Mouse (Mus musculus) heart, embryonic 12.5 days (tissue): ENCODE results near the gene Synj1. TPM values are rescaled to one million over a fixed set of nuclear protein-coding genes. Genes with fewer than 3 reads are reported as not detected.
A peak's percentile ranks its signal among the peaks of the same experiment; 100 is the strongest.

Experiments
- ATAC-seq: fragments of 200-750 bp; cut with Nextera tagmentation; 2 replicates; pipeline ENCODE4 v1.8.0; 2017; ENCODE audit warnings: moderate TSS enrichment, moderate library complexity; ENCODE audit not compliant: insufficient number of reproducible peaks, low FRiP score
- H3K27ac ChIP-seq: fragments of 300-500 bp; sonication (generic); 2 replicates; pipeline ENCODE4 v1.5.1; 2016; ENCODE audit warnings: mild to moderate bottlenecking, moderate library complexity; ENCODE audit not compliant: poor library complexity, severe bottlenecking
- H3K27me3 ChIP-seq: fragments of 300-500 bp; sonication (generic); replicated peaks from 2 replicates; pipeline ENCODE4 v1.6.1; 2016; ENCODE audit warnings: mild to moderate bottlenecking, moderate library complexity
- H3K36me3 ChIP-seq: fragments of 300-500 bp; sonication (generic); 2 replicates; pipeline ENCODE4 v1.6.1; 2016; ENCODE audit warnings: mild to moderate bottlenecking, moderate library complexity
- H3K4me1 ChIP-seq: fragments of 300-500 bp; sonication (generic); replicated peaks from 2 replicates; pipeline ENCODE4 v1.6.1; 2016; ENCODE audit warnings: mild to moderate bottlenecking
- H3K4me2 ChIP-seq: fragments of 300-500 bp; sonication (generic); 2 replicates; pipeline ENCODE4 v1.6.1; 2016; ENCODE audit warnings: mild to moderate bottlenecking, moderate library complexity
- H3K4me3 ChIP-seq: fragments of 300-500 bp; sonication (generic); 2 replicates; pipeline ENCODE4 v1.5.1; 2016; ENCODE audit warnings: mild to moderate bottlenecking
- H3K9ac ChIP-seq: fragments of 300-500 bp; sonication (generic); 2 replicates; pipeline ENCODE4 v1.6.1; 2016; ENCODE audit warnings: mild to moderate bottlenecking, moderate library complexity
- H3K9me3 ChIP-seq: fragments of 300-500 bp; sonication (generic); replicated peaks from 2 replicates; pipeline ENCODE4 v1.6.1; 2016; ENCODE audit warnings: mild to moderate bottlenecking, moderate library complexity
- WGBS: fragments of 180-500 bp; shearing (Covaris S2); methylation state at CpG from one replicate; pipeline ENCODE4 v1.1.7; 2016; 5-methylcytosine and 5-hydroxymethylcytosine counted together
- polyA plus RNA-seq: library from polyadenylated mRNA; unstranded; fragments of >200 nt; fragmentation: Nextera tagmentation; extraction: Ambion mirVana; gene quantifications from 2 replicates; pipeline ENCODE4 v1.2.1, GENCODE M21; 2016

Gene Synj1
- polyA plus RNA-seq, 1 experiment from 2014 or later: 18.3 TPM

GRCm38 (mm10) chr16:90941246-90941645, 69.9 kb downstream of the Synj1 start:
- H3K9me3 ChIP-seq: no peaks in the 10 kb centered on the region
- 84% methylated on average over 7 of the region's 7 CpGs for WGBS
- H3K36me3 ChIP-seq: peaks cover 57% of the 10 kb centered on the region
- H3K4me2 ChIP-seq: no peak overlapping the region
- ATAC-seq: no peak
- no peak overlapping the region for H3K9ac ChIP-seq
- H3K4me1 ChIP-seq: no peaks in the 10 kb centered on the region
- H3K4me3 ChIP-seq: no peak overlapping the region
- no peak overlapping the region for H3K27ac ChIP-seq
- H3K27me3 ChIP-seq: no peaks in the 10 kb centered on the region

GRCm38 (mm10) chr16:90934687-90935328, 76.3 kb downstream of the Synj1 start, which contains the start of gene Cfap298:
TSS of gene Cfap298 (minus strand) at chr16:90935114.
- peak within 1 kb of the TSS; percentile 84 for H3K9ac ChIP-seq
- no peaks in the 10 kb centered on the region for H3K27me3 ChIP-seq
- H3K36me3 ChIP-seq: peaks cover 25% of the 10 kb centered on the region
- H3K4me3 ChIP-seq: peak within 1 kb of the TSS; percentile 74
- peaks cover 5% of the 10 kb centered on the region for H3K4me1 ChIP-seq
- peak within 1 kb of the TSS; percentile 85 for H3K4me2 ChIP-seq
- peak within 1 kb of the TSS; percentile 69 for H3K27ac ChIP-seq
- no peaks in the 10 kb centered on the region for H3K9me3 ChIP-seq
- ATAC-seq: peak; percentile 94
- under 1% methylated on average over 56 of the region's 56 CpGs for WGBS

- Histone ChIP-seq H3K4me1 (peaks cover 5% of the 10 kb centered on the region), H3K4me2 (peak overlapping the region; percentile 85), H3K27me3 (no peaks in the 10 kb centered on the region), H3K9ac (peak overlapping the region; percentile 84), H3K9me3 (no peaks in the 10 kb centered on the region), H3K4me3 (peak overlapping the region; percentile 74), H3K27ac (peak overlapping the region; percentile 69), H3K36me3 (peaks cover 30% of the 10 kb centered on the region)
- under 1% methylated on average over 38 of the region's 38 CpGs for WGBS
- peak; percentile 60 for ATAC-seq
These were observed 76.9 kb downstream of the Synj1 start for GRCm38 (mm10) chr16:90934193-90934686.

GRCm38 (mm10) chr16:90933534-90934176, 77.5 kb downstream of the Synj1 start:
- H3K4me2 ChIP-seq: peak overlapping the region; percentile 85
- H3K4me1 ChIP-seq: peaks cover 5% of the 10 kb centered on the region
- H3K36me3 ChIP-seq: peaks cover 34% of the 10 kb centered on the region
- H3K27ac ChIP-seq: peak overlapping the region; percentile 69
- peak overlapping the region; percentile 84 for H3K9ac ChIP-seq
- ATAC-seq: no peak
- peak overlapping the region; percentile 74 for H3K4me3 ChIP-seq
- H3K9me3 ChIP-seq: no peaks in the 10 kb centered on the region
- WGBS: 22% methylated on average over 13 of the region's 13 CpGs
- no peaks in the 10 kb centered on the region for H3K27me3 ChIP-seq

- Histone ChIP-seq H3K9ac (no peak overlapping the region), H3K27me3 (0 out of 2 replicates have a peak, but pooled peaks cover 7% of the 10 kb centered on the region), H3K4me3 (no peak overlapping the region), H3K27ac (no peak overlapping the region), H3K9me3 (no peaks in the 10 kb centered on the region), H3K4me2 (no peak overlapping the region), H3K36me3 (peaks cover 40% of the 10 kb centered on the region), H3K4me1 (peaks cover 10% of the 10 kb centered on the region)
- WGBS: 88% methylated on average over 4 of the region's 4 CpGs
- ATAC-seq: no peak
These were observed 83.7 kb downstream of the Synj1 start for GRCm38 (mm10) chr16:90927446-90927845.

GRCm38 (mm10) chr16:90925461-90925860, 85.6 kb downstream of the Synj1 start:
- no peak overlapping the region for H3K4me2 ChIP-seq
- H3K27ac ChIP-seq: no peak overlapping the region
- no peak overlapping the region for H3K4me3 ChIP-seq
- peak; percentile 19; the same call in 1 of the 2 replicates for ATAC-seq
- no peak overlapping the region for H3K9ac ChIP-seq
- H3K4me1 ChIP-seq: peaks cover 16% of the 10 kb centered on the region
- 22% methylated on average over 5 of the region's 5 CpGs for WGBS
- H3K9me3 ChIP-seq: no peaks in the 10 kb centered on the region
- H3K27me3 ChIP-seq: 0 out of 2 replicates have a peak, but pooled peaks cover 7% of the 10 kb centered on the region
- H3K36me3 ChIP-seq: peaks cover 37% of the 10 kb centered on the region

- no peak overlapping the region for H3K4me3 ChIP-seq
- peaks cover 16% of the 10 kb centered on the region for H3K4me1 ChIP-seq
- H3K27me3 ChIP-seq: 0 out of 2 replicates have a peak, but pooled peaks cover 7% of the 10 kb centered on the region
- H3K9me3 ChIP-seq: no peaks in the 10 kb centered on the region
- ATAC-seq: peak; percentile 49; the same call in 1 of the 2 replicates
- H3K27ac ChIP-seq: no peak overlapping the region
- 76% methylated on average over 13 of the region's 13 CpGs for WGBS
- peaks cover 31% of the 10 kb centered on the region for H3K36me3 ChIP-seq
- no peak overlapping the region for H3K4me2 ChIP-seq
- H3K9ac ChIP-seq: no peak overlapping the region
These were observed 86.3 kb downstream of the Synj1 start for GRCm38 (mm10) chr16:90924606-90925370.

- peak; percentile 70 for ATAC-seq
- H3K4me2 ChIP-seq: 0 out of 2 replicates have a peak overlapping the region, but pooled peaks have one; percentile 12
- peaks cover 16% of the 10 kb centered on the region for H3K4me1 ChIP-seq
- H3K9ac ChIP-seq: no peak overlapping the region
- peaks cover 8% of the 10 kb centered on the region for H3K36me3 ChIP-seq
- H3K9me3 ChIP-seq: peaks cover 5% of the 10 kb centered on the region; the same call in 1 of the 2 replicates
- peak overlapping the region; percentile 18; the same call in 1 of the 2 replicates for H3K27ac ChIP-seq
- 24% methylated on average over 10 of the region's 10 CpGs for WGBS
- H3K4me3 ChIP-seq: no peak overlapping the region
- H3K27me3 ChIP-seq: 0 out of 2 replicates have a peak, but pooled peaks cover 7% of the 10 kb centered on the region
These were observed 89.5 kb downstream of the Synj1 start for GRCm38 (mm10) chr16:90921471-90922159.

- no peak for ATAC-seq
- Histone ChIP-seq H3K4me1 (peaks cover 9% of the 10 kb centered on the region), H3K27ac (no peak overlapping the region), H3K9ac (no peak overlapping the region), H3K4me3 (no peak overlapping the region), H3K36me3 (no peaks in the 10 kb centered on the region), H3K9me3 (peaks cover 5% of the 10 kb centered on the region; the same call in 1 of the 2 replicates), H3K4me2 (no peak overlapping the region), H3K27me3 (no peaks in the 10 kb centered on the region)
- 81% methylated on average over 8 of the region's 8 CpGs for WGBS
These were observed 94.0 kb downstream of the Synj1 start for GRCm38 (mm10) chr16:90917156-90917555.

GRCm38 (mm10) chr16:90916040-90916481, 95.0 kb downstream of the Synj1 start:
- Histone ChIP-seq H3K27ac (0 out of 2 replicates have a peak overlapping the region, but pooled peaks have one; percentile 56), H3K4me3 (no peak overlapping the region), H3K9me3 (peaks cover 5% of the 10 kb centered on the region; the same call in 1 of the 2 replicates), H3K27me3 (no peaks in the 10 kb centered on the region), H3K9ac (no peak overlapping the region), H3K36me3 (no peaks in the 10 kb centered on the region), H3K4me1 (peaks cover 4% of the 10 kb centered on the region), H3K4me2 (peak overlapping the region; percentile 20; the same call in 1 of the 2 replicates)
- WGBS: 30% methylated on average over 12 of the region's 12 CpGs
- peak; percentile 46; the same call in 1 of the 2 replicates for ATAC-seq
